Mouse (Mus musculus) heart, embryonic 15.5 days (tissue): ENCODE results near the gene Zc3h12c. TPM values are rescaled to one million over a fixed set of nuclear protein-coding genes. Genes with fewer than 3 reads are reported as not detected.

Experiments used
- ATAC-seq: fragments of 200-750 bp; cut with Nextera tagmentation; replicated peaks from 2 replicates; pipeline ENCODE4 v1.8.0; 2017; ENCODE audit warnings: low read depth, moderate TSS enrichment; ENCODE audit not compliant: insufficient number of reproducible peaks, insufficient read depth, low FRiP score
- H3K27ac ChIP-seq: fragments of 300-500 bp; sonication (generic); 2 replicates; pipeline ENCODE4 v1.5.1; 2015; ENCODE audit warnings: mild to moderate bottlenecking, inconsistent platforms
- H3K27me3 ChIP-seq: fragments of 300-500 bp; sonication (generic); 2 replicates; pipeline ENCODE4 v1.6.1; 2015; ENCODE audit warnings: inconsistent platforms
- H3K36me3 ChIP-seq: fragments of 300-500 bp; sonication (generic); 2 replicates; pipeline ENCODE4 v1.6.1; 2015; ENCODE audit warnings: mild to moderate bottlenecking, inconsistent platforms
- H3K4me1 ChIP-seq: fragments of 300-500 bp; sonication (generic); replicated peaks from 2 replicates; pipeline ENCODE4 v1.6.1; 2015; ENCODE audit warnings: inconsistent platforms
- H3K4me2 ChIP-seq: fragments of 300-500 bp; sonication (generic); 2 replicates; pipeline ENCODE4 v1.6.1; 2015; ENCODE audit warnings: inconsistent platforms, mild to moderate bottlenecking, moderate library complexity
- H3K4me3 ChIP-seq: fragments of 300-500 bp; sonication (generic); 2 replicates; pipeline ENCODE4 v1.5.1; 2015; ENCODE audit warnings: mild to moderate bottlenecking, inconsistent platforms
- H3K9ac ChIP-seq: fragments of 300-500 bp; sonication (generic); 2 replicates; pipeline ENCODE4 v1.6.1; 2015; ENCODE audit warnings: mild to moderate bottlenecking, inconsistent platforms
- H3K9me3 ChIP-seq: fragments of 300-500 bp; sonication (generic); replicated peaks from 2 replicates; pipeline ENCODE4 v1.6.1; 2016; ENCODE audit warnings: inconsistent platforms
- WGBS: fragments of 180-500 bp; shearing (Covaris S2); methylation state at CpG from one replicate; pipeline ENCODE4 v1.1.7; 2015; ENCODE audit warnings: mixed read lengths; 5-methylcytosine and 5-hydroxymethylcytosine counted together
- polyA plus RNA-seq: library from polyadenylated mRNA; unstranded; fragments of >200 nt; fragmentation: Nextera tagmentation; extraction: Ambion mirVana; gene quantifications from 2 replicates; pipeline ENCODE4 v1.2.1, GENCODE M21; 2015

Zc3h12c gene
- polyA plus RNA-seq, 1 experiment from 2014 or later = 2.2 TPM

GRCm38 (mm10) chr9:52146241-52146640, 22.1 kb downstream of the Zc3h12c start:
- no peak for ATAC-seq
- Histone ChIP-seq H3K9me3 (no peaks in the 10 kb centered on the region), H3K9ac (no peak overlapping the region), H3K36me3 (0 out of 2 replicates have a peak, but pooled peaks cover 3% of the 10 kb centered on the region), H3K4me2 (no peak overlapping the region), H3K27me3 (no peaks in the 10 kb centered on the region), H3K4me1 (peaks cover 7% of the 10 kb centered on the region), H3K4me3 (no peak overlapping the region), H3K27ac (no peak overlapping the region)
- 61% methylated on average over 4 of the region's 4 CpGs for WGBS

DNA sequence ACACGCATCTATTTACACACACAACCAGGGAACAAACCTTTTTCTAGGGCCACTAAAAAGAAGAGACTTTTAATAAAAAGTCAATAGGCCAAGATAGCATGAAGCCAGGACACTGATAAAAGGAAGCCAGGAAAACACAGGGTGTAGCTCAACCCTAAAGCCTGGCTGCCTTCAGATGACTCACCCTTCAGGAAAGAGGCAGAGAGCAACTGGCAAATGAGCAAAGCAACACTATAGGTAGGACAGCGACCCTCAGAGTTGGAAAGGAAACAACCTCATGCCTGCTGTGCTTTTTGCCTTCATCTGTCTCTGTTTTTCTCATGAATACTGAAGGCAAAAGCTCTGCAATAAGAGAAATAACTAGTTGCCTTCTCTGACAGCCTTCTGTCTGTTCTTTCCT, 35.6 kb downstream of the Zc3h12c start:
- Histone ChIP-seq H3K9ac (no peak overlapping the region), H3K4me2 (no peak overlapping the region), H3K27ac (no peak overlapping the region), H3K4me3 (no peak overlapping the region), H3K4me1 (0 out of 2 replicates have a peak, but pooled peaks cover 2% of the 10 kb centered on the region), H3K27me3 (no peaks in the 10 kb centered on the region), H3K9me3 (no peaks in the 10 kb centered on the region), H3K36me3 (no peaks in the 10 kb centered on the region; the same call in 1 of the 2 replicates)
- 65% methylated on average over 2 of the region's 2 CpGs for WGBS
- no peak for ATAC-seq

- WGBS = 64% methylated on average over 4 of the region's 4 CpGs
Measured at GRCm38 (mm10) chr9:52130348-52130747, 38.0 kb downstream of the Zc3h12c start.

GRCm38 (mm10) chr9:52125225-52125624, 43.1 kb downstream of the Zc3h12c start:
- Histone ChIP-seq H3K27ac (no peak overlapping the region), H3K36me3 (peaks cover 9% of the 10 kb centered on the region; the same call in 1 of the 2 replicates), H3K4me3 (no peak overlapping the region), H3K4me2 (no peak overlapping the region), H3K9me3 (no peaks in the 10 kb centered on the region), H3K4me1 (no peaks in the 10 kb centered on the region), H3K27me3 (no peaks in the 10 kb centered on the region), H3K9ac (no peak overlapping the region)
- WGBS = 87% methylated on average over 6 of the region's 6 CpGs
- ATAC-seq = no peak

More at GRCm38 (mm10) chr9:52130348-52130747, 38.0 kb downstream of the Zc3h12c start:
- H3K4me1 ChIP-seq = no peaks in the 10 kb centered on the region
- H3K4me3 ChIP-seq = no peak overlapping the region
- ATAC-seq = no peak
- H3K27me3 ChIP-seq = no peaks in the 10 kb centered on the region
- no peak overlapping the region for H3K4me2 ChIP-seq
- no peak overlapping the region for H3K27ac ChIP-seq
- no peak overlapping the region for H3K9ac ChIP-seq
- H3K36me3 ChIP-seq = peaks cover 6% of the 10 kb centered on the region; the same call in 1 of the 2 replicates
- no peaks in the 10 kb centered on the region for H3K9me3 ChIP-seq

DNA sequence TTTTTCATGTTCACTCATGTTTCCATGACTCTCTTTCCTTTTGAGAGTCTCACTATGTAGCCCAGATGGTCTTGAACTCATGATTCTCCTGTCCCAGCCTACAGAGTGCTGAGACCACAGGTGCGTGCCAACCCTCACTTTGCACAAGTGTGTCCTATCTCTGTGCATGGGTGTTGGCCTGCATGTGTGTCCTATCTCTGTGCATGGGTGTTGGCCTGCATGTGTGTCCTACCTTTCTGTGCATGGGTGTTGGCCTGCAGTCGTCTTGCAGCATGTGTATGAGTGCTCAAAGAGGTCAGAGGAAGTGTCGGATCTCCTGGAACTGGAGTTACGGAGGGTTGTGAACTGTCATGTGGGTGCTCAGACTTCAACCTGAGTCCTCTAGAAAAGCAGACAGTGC, 49.2 kb downstream of the Zc3h12c start:
- H3K4me2 ChIP-seq = no peak overlapping the region
- H3K9ac ChIP-seq = no peak overlapping the region
- no peak overlapping the region for H3K27ac ChIP-seq
- H3K9me3 ChIP-seq = no peaks in the 10 kb centered on the region
- peaks cover 29% of the 10 kb centered on the region; the same call in 1 of the 2 replicates for H3K36me3 ChIP-seq
- no peak overlapping the region for H3K4me3 ChIP-seq
- no peaks in the 10 kb centered on the region for H3K4me1 ChIP-seq
- 86% methylated on average over 4 of the region's 4 CpGs for WGBS
- no peak for ATAC-seq
- no peaks in the 10 kb centered on the region for H3K27me3 ChIP-seq

- H3K9me3 ChIP-seq = no peaks in the 10 kb centered on the region
- no peaks in the 10 kb centered on the region for H3K4me1 ChIP-seq
- H3K9ac ChIP-seq = no peak overlapping the region
- no peak overlapping the region for H3K27ac ChIP-seq
- no peak for ATAC-seq
- no peak overlapping the region for H3K4me2 ChIP-seq
- 82% methylated on average over 5 of the region's 5 CpGs for WGBS
- no peaks in the 10 kb centered on the region for H3K27me3 ChIP-seq
- peaks cover 19% of the 10 kb centered on the region; the same call in 1 of the 2 replicates for H3K36me3 ChIP-seq
- H3K4me3 ChIP-seq = no peak overlapping the region
Measured at GRCm38 (mm10) chr9:52113091-52113490, 55.3 kb downstream of the Zc3h12c start.

DNA sequence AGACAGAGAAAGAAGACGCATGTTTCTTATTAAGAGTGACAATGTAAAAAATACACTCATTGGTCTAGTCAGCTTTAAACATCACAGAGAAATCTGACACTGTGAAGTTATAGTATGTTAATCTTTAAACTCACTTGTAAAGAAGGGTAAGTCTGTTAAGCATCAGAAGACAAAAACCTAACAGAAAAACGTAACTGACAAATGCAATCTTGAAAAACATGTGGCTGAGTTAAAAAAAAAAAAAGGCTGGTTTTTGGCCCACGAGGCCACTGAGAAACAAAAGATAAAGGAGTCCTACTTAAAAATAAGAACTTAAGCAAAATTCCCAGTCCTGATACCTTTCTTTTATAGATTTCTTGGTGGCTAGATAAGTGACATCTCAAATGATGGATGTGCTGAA, 57.6 kb downstream of the Zc3h12c start:
- Histone ChIP-seq H3K4me1 (no peaks in the 10 kb centered on the region), H3K36me3 (peaks cover 7% of the 10 kb centered on the region; the same call in 1 of the 2 replicates), H3K4me2 (no peak overlapping the region), H3K9me3 (no peaks in the 10 kb centered on the region), H3K9ac (no peak overlapping the region), H3K27ac (no peak overlapping the region), H3K4me3 (no peak overlapping the region), H3K27me3 (no peaks in the 10 kb centered on the region)
- 67% methylated on average over 3 of the region's 3 CpGs for WGBS
- no peak for ATAC-seq

DNA sequence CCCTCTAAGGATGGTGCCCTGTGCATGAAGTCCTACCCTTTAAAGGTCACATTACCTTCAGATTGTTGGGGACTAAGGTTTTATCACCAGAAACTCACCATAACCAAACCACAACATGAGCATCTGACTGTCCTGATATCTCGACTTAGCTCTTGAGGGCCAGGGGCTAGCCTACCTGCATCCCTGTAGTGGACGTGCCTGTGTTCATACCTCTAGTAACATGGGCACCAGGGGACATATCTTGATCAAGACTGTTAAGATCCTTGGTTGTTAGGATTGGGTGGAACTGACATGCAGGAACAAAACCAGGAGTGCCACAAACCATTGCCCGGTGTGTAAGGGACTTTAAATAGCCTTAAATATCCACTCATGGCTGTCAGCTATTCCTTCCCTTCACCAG, 61.2 kb downstream of the Zc3h12c start:
- peaks cover 8% of the 10 kb centered on the region for H3K4me1 ChIP-seq
- H3K4me2 ChIP-seq = no peak overlapping the region
- no peak overlapping the region for H3K4me3 ChIP-seq
- no peaks in the 10 kb centered on the region for H3K9me3 ChIP-seq
- 87% methylated on average over 3 of the region's 3 CpGs for WGBS
- H3K27ac ChIP-seq = no peak overlapping the region
- H3K9ac ChIP-seq = no peak overlapping the region
- H3K27me3 ChIP-seq = no peaks in the 10 kb centered on the region
- ATAC-seq = no peak
- H3K36me3 ChIP-seq = no peaks in the 10 kb centered on the region

DNA sequence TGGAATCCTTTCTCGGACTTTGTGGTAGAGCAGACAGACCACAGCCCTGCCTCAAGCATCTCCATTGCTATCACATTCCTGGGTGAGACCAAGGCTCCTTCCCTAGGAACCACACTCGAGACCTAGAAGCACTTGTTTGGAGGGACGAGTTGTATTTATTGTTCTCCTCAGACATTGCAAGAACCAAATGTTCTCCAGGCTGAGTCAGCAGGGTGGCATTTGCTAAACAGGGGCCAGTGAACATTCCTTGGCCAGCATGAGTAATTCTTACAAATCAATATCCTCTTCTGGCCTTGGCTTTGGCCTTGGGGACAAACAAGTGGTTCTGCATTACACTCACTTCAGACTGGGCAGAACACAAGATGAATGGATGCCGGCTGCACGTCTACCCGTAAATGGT, 62.9 kb downstream of the Zc3h12c start:
- no peak overlapping the region for H3K4me2 ChIP-seq
- H3K36me3 ChIP-seq = no peaks in the 10 kb centered on the region
- H3K9ac ChIP-seq = no peak overlapping the region
- peaks cover 15% of the 10 kb centered on the region for H3K4me1 ChIP-seq
- H3K27me3 ChIP-seq = no peaks in the 10 kb centered on the region
- H3K4me3 ChIP-seq = no peak overlapping the region
- ATAC-seq = no peak
- no peak overlapping the region for H3K27ac ChIP-seq
- WGBS = 84% methylated on average over 6 of the region's 6 CpGs
- no peaks in the 10 kb centered on the region for H3K9me3 ChIP-seq

GRCm38 (mm10) chr9:52104225-52104615, 64.2 kb downstream of the Zc3h12c start:
- Histone ChIP-seq H3K4me3 (no peak overlapping the region), H3K4me1 (peaks cover 15% of the 10 kb centered on the region), H3K27ac (no peak overlapping the region), H3K4me2 (no peak overlapping the region), H3K27me3 (no peaks in the 10 kb centered on the region), H3K9ac (no peak overlapping the region), H3K9me3 (no peaks in the 10 kb centered on the region), H3K36me3 (no peaks in the 10 kb centered on the region)
- ATAC-seq = no peak
- WGBS = 76% methylated on average over 8 of the region's 8 CpGs

GRCm38 (mm10) chr9:52103448-52104224, 64.7 kb downstream of the Zc3h12c start:
- peaks cover 15% of the 10 kb centered on the region for H3K4me1 ChIP-seq
- ATAC-seq = no peak
- no peaks in the 10 kb centered on the region for H3K9me3 ChIP-seq

More at GRCm38 (mm10) chr9:52103448-52104224, 64.7 kb downstream of the Zc3h12c start:
- H3K4me3 ChIP-seq = no peak overlapping the region
- no peaks in the 10 kb centered on the region for H3K27me3 ChIP-seq
- no peaks in the 10 kb centered on the region for H3K36me3 ChIP-seq
- no peak overlapping the region for H3K27ac ChIP-seq
- H3K4me2 ChIP-seq = no peak overlapping the region
- H3K9ac ChIP-seq = no peak overlapping the region
- 65% methylated on average over 9 of the region's 9 CpGs for WGBS
